Mouse (Mus musculus) olfactory bulb, adult 2 months (tissue): ENCODE data around the gene Slc24a4.

Experiments
- CTCF ChIP-seq: fragments of 200-500 bp; IDR thresholded peaks from 2 replicates; pipeline ENCODE4 v1.5.1; 2012; ENCODE audit warnings: low read depth, mild to moderate bottlenecking, low read length, moderate library complexity; ENCODE audit not compliant: insufficient read depth
- POLR2A ChIP-seq: fragments of 200-500 bp; IDR thresholded peaks from 2 replicates; pipeline ENCODE4 v1.6.1; 2012; ENCODE audit warnings: mild to moderate bottlenecking, low read depth, low read length, moderate library complexity; ENCODE audit not compliant: insufficient read depth

- TF ChIP-seq CTCF = no peak
- no peak for TF ChIP-seq POLR2A
These were observed 162.1 kb downstream of the Slc24a4 start for GRCm38 (mm10) chr12:102290662-102291061.
